Mouse (Mus musculus) heart, adult 2 months (tissue): ENCODE measurements at regions not wholly inside any gene's neighbourhood (a gene's known extent, or its start where the extent isn't known, plus 50 kb on each side); places are given as distances from the start of the nearest gene placed in this dataset.

Source experiments
- DNase-seq, 2 experiments: peaks; one replicate each; pipeline ENCODE4 v3.0.0; 2021
- H3K27ac ChIP-seq: fragments of 200-600 bp; 2 replicates; pipeline ENCODE4 v1.8.1; 2022
- H3K27me3 ChIP-seq: fragments of 200-500 bp; 2 replicates; pipeline ENCODE4 v1.6.1; 2012; ENCODE audit warnings: mild to moderate bottlenecking, low read length, inconsistent platforms, mixed read lengths; ENCODE audit not compliant: control insufficient read depth, insufficient read depth
- H3K36me3 ChIP-seq: fragments of 200-500 bp; 2 replicates; pipeline ENCODE4 v1.6.1; 2012; ENCODE audit warnings: low read length, inconsistent platforms; ENCODE audit not compliant: control insufficient read depth, insufficient read depth
- H3K4me1 ChIP-seq: fragments of 200-500 bp; 2 replicates; pipeline ENCODE4 v1.6.1; 2011; ENCODE audit warnings: low read length; ENCODE audit not compliant: control insufficient read depth, insufficient read depth
- H3K4me3 ChIP-seq: fragments of 200-600 bp; 2 replicates; pipeline ENCODE4 v1.8.1; 2022
- H3K79me2 ChIP-seq: fragments of 200-500 bp; replicated peaks from 2 replicates; pipeline ENCODE4 v1.6.1; 2012; ENCODE audit warnings: mild to moderate bottlenecking, inconsistent platforms, low read length, moderate library complexity, mixed read lengths; ENCODE audit not compliant: control insufficient read depth, insufficient read depth
- H3K9ac ChIP-seq: fragments of 200-500 bp; 2 replicates; pipeline ENCODE4 v1.6.1; 2012; ENCODE audit warnings: low read depth, mild to moderate bottlenecking, control low read depth, inconsistent platforms, low read length, mixed read lengths
- CTCF ChIP-seq: fragments of 200-600 bp; IDR thresholded peaks from 2 replicates; pipeline ENCODE4 v1.8.1; 2022; ENCODE audit warnings: antibody characterized with exemption, mild to moderate bottlenecking, moderate library complexity
- EP300 ChIP-seq: fragments of 200-500 bp; IDR thresholded peaks from 2 replicates; pipeline ENCODE4 v1.6.1; 2011; ENCODE audit warnings: low read depth, low read length, control low read depth; ENCODE audit not compliant: insufficient read depth
- POLR2A ChIP-seq: fragments of 200-500 bp; IDR thresholded peaks from 2 replicates; pipeline ENCODE4 v1.6.1; 2011; ENCODE audit warnings: mild to moderate bottlenecking, low read depth, low read length, control low read depth; ENCODE audit not compliant: insufficient read depth
- WGBS: fragments of 180-500 bp; shearing (Covaris S2); methylation state at CpG from one replicate; pipeline ENCODE4 v1.1.7; 2018; 5-methylcytosine and 5-hydroxymethylcytosine counted together
- intact Hi-C: fragments of 180-260 bp; cut with DNase I; formaldehyde crosslinking; loops from one replicate; pipeline ENCODE4 v1.15.1; 2025

DNA sequence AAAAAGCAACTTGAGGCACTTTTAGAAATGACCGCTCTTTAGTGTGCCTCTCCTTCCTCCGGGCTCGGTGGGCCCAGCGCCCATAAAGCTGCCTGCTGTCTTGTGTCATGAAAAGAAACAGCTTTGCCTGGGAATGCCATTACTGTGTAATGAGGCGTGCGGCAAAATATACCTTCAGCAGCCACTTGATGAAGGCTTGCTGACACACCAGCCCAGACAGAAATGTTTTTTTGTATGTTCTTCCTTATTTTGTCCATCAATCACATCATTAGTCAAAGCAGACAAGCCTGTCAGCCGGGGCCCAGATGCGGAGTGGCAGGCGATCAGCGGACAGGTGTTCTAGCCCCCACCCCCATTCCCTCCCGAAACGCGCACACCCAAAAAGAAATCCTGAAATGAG lies 482.5 kb downstream of the Tshz3 start:
- TF ChIP-seq CTCF (no peak), POLR2A (no peak), EP300 (no peak)
- DNase-seq: no peak
- no peaks in the 10 kb centered on the region for H3K36me3 ChIP-seq
- H3K4me3 ChIP-seq: no peak overlapping the region
- no peaks in the 10 kb centered on the region for H3K4me1 ChIP-seq
- no peak overlapping the region for H3K9ac ChIP-seq
- intact Hi-C loops: no loop called here
- H3K27ac ChIP-seq: no peak overlapping the region
- 82% methylated on average over 13 of the region's 13 CpGs for WGBS
- H3K27me3 ChIP-seq: no peaks in the 10 kb centered on the region
- no peaks in the 10 kb centered on the region for H3K79me2 ChIP-seq

DNA sequence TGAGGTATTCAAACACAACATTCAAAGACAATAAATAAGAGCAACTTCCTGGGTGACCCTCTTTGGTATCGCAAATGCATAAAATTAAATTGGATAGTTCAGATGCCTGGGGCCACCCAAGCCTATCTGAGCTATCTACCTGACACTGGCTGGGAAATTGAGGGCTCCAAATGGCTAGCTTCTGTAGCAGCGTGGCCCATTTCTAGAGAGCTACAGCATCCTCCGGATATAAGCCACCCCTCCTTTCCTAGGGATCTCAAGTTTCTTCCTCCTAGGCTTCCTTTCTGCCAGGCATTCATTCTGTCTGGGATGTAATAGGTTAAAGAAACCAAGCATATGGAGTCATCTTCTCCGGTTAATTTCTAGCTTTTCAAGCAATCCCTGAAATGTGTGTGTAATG lies 483.2 kb downstream of the Tshz3 start:
- Histone ChIP-seq H3K9ac (no peak overlapping the region), H3K36me3 (no peaks in the 10 kb centered on the region), H3K79me2 (no peaks in the 10 kb centered on the region), H3K27ac (no peak overlapping the region), H3K27me3 (no peaks in the 10 kb centered on the region), H3K4me1 (no peaks in the 10 kb centered on the region), H3K4me3 (no peak overlapping the region)
- WGBS: 71% methylated on average over 4 of the region's 4 CpGs
- DNase-seq: no peak
- intact Hi-C loops: no loop called here
- TF ChIP-seq CTCF: no peak
- no peak for TF ChIP-seq EP300
- no peak for TF ChIP-seq POLR2A

DNA sequence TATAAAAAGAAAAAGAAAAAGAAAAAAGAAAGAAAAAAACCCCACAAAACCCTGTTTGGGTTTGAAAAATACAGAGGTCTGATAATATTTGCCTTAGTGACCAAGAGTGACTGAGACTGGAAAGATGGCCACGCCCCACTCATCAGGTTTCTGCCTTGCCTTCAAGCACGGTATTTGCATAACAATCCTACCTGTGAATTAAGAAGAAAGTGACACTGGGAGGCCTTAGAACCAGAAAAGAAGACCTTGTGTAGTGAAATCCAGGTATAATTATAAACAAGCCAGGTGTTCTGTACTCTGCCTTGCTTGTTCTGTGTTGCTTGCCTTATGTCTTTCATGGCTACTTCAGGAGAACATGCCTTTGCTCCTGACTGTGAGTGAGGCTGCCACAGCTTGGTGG lies 494.6 kb downstream of the Tshz3 start:
- intact Hi-C loops: no loop called here
- Histone ChIP-seq H3K9ac (no peak overlapping the region), H3K4me1 (no peaks in the 10 kb centered on the region), H3K36me3 (no peaks in the 10 kb centered on the region), H3K79me2 (no peaks in the 10 kb centered on the region), H3K27me3 (no peaks in the 10 kb centered on the region), H3K27ac (no peak overlapping the region), H3K4me3 (no peak overlapping the region)
- WGBS: 39% methylated on average over 2 of the region's 2 CpGs
- TF ChIP-seq POLR2A (no peak), CTCF (no peak), EP300 (no peak)
- DNase-seq: no peak

DNA sequence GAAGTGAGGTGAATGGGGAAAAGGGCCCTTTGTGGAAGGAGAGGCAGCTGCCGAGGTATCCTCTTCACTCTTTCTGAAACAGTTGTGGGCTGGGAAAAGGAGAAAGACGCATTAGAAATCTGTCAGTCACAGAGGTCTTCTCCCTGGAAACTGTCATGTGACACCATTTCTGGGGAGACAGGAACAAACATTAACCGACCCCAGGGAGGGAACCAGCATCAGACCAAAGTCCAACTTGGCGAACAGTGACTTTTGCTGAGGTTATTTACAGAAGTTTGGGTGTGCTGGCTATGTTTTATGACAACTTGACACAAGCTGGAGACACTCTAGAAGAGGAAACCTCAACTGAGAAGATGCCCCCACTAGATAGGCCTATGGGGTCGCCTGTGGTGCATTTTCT lies 506.9 kb downstream of the Tshz3 start:
- no peaks in the 10 kb centered on the region for H3K27me3 ChIP-seq
- no peaks in the 10 kb centered on the region for H3K4me1 ChIP-seq
- WGBS: 58% methylated on average over 5 of the region's 5 CpGs
- no peaks in the 10 kb centered on the region for H3K36me3 ChIP-seq
- no peak for DNase-seq
- no peaks in the 10 kb centered on the region for H3K79me2 ChIP-seq
- no peak overlapping the region for H3K27ac ChIP-seq
- intact Hi-C loops: no loop called here
- TF ChIP-seq EP300 (no peak), POLR2A (no peak), CTCF (no peak)
- H3K4me3 ChIP-seq: no peak overlapping the region
- H3K9ac ChIP-seq: no peak overlapping the region

- Histone ChIP-seq H3K4me1 (no peaks in the 10 kb centered on the region), H3K27me3 (no peaks in the 10 kb centered on the region), H3K4me3 (no peak overlapping the region), H3K27ac (no peak overlapping the region), H3K36me3 (no peaks in the 10 kb centered on the region), H3K79me2 (no peaks in the 10 kb centered on the region), H3K9ac (no peak overlapping the region)
- intact Hi-C loops: no loop called here
- WGBS: 80% methylated on average over 7 of the region's 7 CpGs
- TF ChIP-seq EP300: no peak
- TF ChIP-seq CTCF: no peak
- no peak for TF ChIP-seq POLR2A
- no peak for DNase-seq
These were observed 510.4 kb downstream of the Tshz3 start for GRCm38 (mm10) chr7:37208305-37208704.

DNA sequence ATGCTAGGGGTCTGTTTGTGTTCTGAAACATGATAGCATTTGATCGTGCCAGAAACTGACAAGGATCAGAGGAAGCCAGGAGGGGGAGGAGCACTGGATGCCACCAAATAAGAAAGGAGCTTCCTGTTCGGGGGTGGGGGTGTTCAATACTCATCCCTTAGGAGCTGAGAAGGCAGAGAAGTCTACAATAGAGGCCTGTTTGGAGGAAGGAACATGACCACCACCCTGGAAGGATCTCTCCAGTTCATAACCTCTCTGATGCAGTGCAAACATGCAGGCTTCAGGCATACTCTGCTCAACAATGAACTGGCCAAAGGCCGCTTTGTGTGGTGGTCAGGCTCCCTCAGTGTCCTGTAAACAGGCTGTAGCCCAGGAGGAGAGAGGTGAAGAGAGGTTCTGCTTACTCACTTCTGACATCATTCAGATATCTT lies 515.8 kb downstream of the Tshz3 start:
- TF ChIP-seq POLR2A (no peak), CTCF (no peak), EP300 (no peak)
- 23% methylated on average over 3 of the region's 3 CpGs for WGBS
- H3K9ac ChIP-seq: no peak overlapping the region
- no peaks in the 10 kb centered on the region for H3K79me2 ChIP-seq
- H3K4me3 ChIP-seq: no peak overlapping the region
- no peak overlapping the region for H3K27ac ChIP-seq
- H3K27me3 ChIP-seq: no peaks in the 10 kb centered on the region
- intact Hi-C loops: no loop called here
- no peaks in the 10 kb centered on the region for H3K4me1 ChIP-seq
- DNase-seq: no peak
- H3K36me3 ChIP-seq: no peaks in the 10 kb centered on the region
